Mouse (Mus musculus) midbrain, embryonic 15.5 days (tissue): Measurements from ENCODE around the gene Map3k3. TPM values are rescaled to one million over a fixed set of nuclear protein-coding genes. Genes with fewer than 3 reads are reported as not detected.
A peak's percentile ranks its signal among the peaks of the same experiment; 100 is the strongest.
"Not testable (repeated sequence)": the region's sequence is repeated elsewhere in the genome, so short reads cannot be mapped to it uniquely, and the experiment has no call there.

Experiments used
- ATAC-seq: fragments of 200-750 bp; cut with Nextera tagmentation; replicated peaks from 2 replicates; pipeline ENCODE4 v1.8.0; 2017; ENCODE audit warnings: moderate TSS enrichment
- H3K27ac ChIP-seq: fragments of 300-500 bp; sonication (generic); 2 replicates; pipeline ENCODE4 v1.5.1; 2015; ENCODE audit warnings: mild to moderate bottlenecking, inconsistent platforms
- H3K27me3 ChIP-seq: fragments of 300-500 bp; sonication (generic); replicated peaks from 2 replicates; pipeline ENCODE4 v1.6.1; 2015; ENCODE audit warnings: inconsistent platforms
- H3K36me3 ChIP-seq: fragments of 300-500 bp; sonication (generic); replicated peaks from 2 replicates; pipeline ENCODE4 v1.6.1; 2015; ENCODE audit warnings: inconsistent platforms
- H3K4me1 ChIP-seq: fragments of 300-500 bp; sonication (generic); 2 replicates; pipeline ENCODE4 v1.6.1; 2015; ENCODE audit warnings: inconsistent platforms
- H3K4me2 ChIP-seq: fragments of 300-500 bp; sonication (generic); 2 replicates; pipeline ENCODE4 v1.6.1; 2015; ENCODE audit warnings: inconsistent platforms, mild to moderate bottlenecking, moderate library complexity
- H3K4me3 ChIP-seq: fragments of 300-500 bp; sonication (generic); 2 replicates; pipeline ENCODE4 v1.5.1; 2015; ENCODE audit warnings: mild to moderate bottlenecking, inconsistent platforms
- H3K9ac ChIP-seq: fragments of 300-500 bp; sonication (generic); 2 replicates; pipeline ENCODE4 v1.6.1; 2015; ENCODE audit warnings: mild to moderate bottlenecking, inconsistent platforms
- H3K9me3 ChIP-seq: fragments of 300-500 bp; sonication (generic); 2 replicates; pipeline ENCODE4 v1.6.1; 2016; ENCODE audit warnings: inconsistent platforms
- WGBS: fragments of 180-500 bp; shearing (Covaris S2); methylation state at CpG from one replicate; pipeline ENCODE4 v1.1.7; 2015; ENCODE audit warnings: mixed read lengths; 5-methylcytosine and 5-hydroxymethylcytosine counted together
- polyA plus RNA-seq: library from polyadenylated mRNA; unstranded; fragments of >200 nt; fragmentation: Nextera tagmentation; extraction: Ambion mirVana; gene quantifications from 2 replicates; pipeline ENCODE4 v1.2.1, GENCODE M21; 2015

The Map3k3 gene
- polyA plus RNA-seq, 1 experiment from 2014 or later = 13.7 TPM

- Histone ChIP-seq H3K27ac (no peak overlapping the region), H3K4me3 (no peak overlapping the region), H3K9me3 (no peaks in the 10 kb centered on the region), H3K27me3 (no peaks in the 10 kb centered on the region), H3K36me3 (no peaks in the 10 kb centered on the region), H3K4me1 (peaks cover 12% of the 10 kb centered on the region), H3K9ac (no peak overlapping the region), H3K4me2 (no peak overlapping the region)
- 94% methylated on average over 3 of the region's 3 CpGs for whole genome bisulfite sequencing
- no peak for ATAC-seq
These were observed 107.3 kb downstream of the Map3k3 start for GRCm38 (mm10) chr11:106191716-106192115.

GRCm38 (mm10) chr11:106192241-106192640 lies 107.8 kb downstream of the Map3k3 start:
- WGBS = 92% methylated on average over 5 of the region's 5 CpGs
- ATAC-seq = no peak
- no peak overlapping the region for H3K9ac ChIP-seq
- no peaks in the 10 kb centered on the region for H3K27me3 ChIP-seq
- peak overlapping the region; percentile 56 for H3K4me2 ChIP-seq
- H3K36me3 ChIP-seq = peaks cover 1% of the 10 kb centered on the region; the same call in 1 of the 2 replicates
- no peak overlapping the region for H3K27ac ChIP-seq
- H3K4me3 ChIP-seq = peak overlapping the region; percentile 57; the same call in 1 of the 2 replicates
- H3K9me3 ChIP-seq = no peaks in the 10 kb centered on the region
- H3K4me1 ChIP-seq = peaks cover 12% of the 10 kb centered on the region

DNA sequence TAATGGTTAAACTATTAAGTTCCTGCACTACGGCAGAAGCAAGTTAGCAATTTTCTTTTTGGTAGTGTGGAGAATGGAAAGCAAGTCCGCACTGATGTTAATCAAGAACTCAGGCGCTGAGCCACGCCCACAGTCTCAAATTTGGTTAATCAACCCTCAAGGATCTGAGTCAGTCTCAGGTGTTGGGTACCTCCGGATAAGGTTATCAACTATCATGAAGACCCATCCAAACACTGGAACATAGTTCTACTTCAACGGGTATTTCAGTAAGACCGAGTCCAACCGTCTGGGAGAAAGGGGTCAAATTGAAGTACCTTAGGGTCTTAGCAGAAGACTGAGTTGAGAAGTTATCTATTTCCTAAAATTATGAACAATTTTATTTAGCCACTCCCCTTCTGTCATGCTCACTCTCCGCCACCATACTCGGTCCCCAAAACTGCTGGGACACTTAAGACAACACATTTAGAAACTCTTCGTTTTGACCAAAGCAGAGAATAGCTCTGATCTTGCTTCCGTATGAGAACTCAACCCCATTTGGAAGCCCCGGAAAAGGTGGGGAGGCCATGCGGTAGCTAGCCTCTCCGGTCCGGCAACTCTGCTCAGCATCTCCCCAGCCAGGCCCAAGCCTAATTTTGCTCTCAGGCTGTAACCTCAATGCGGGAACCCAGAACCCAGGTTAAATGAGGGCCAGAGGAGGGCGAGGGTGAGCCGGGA lies 108.4 kb downstream of the Map3k3 start:
- ATAC-seq = peak; percentile 80; the same call in 1 of the 2 replicates
- Histone ChIP-seq H3K4me1 (peaks cover 12% of the 10 kb centered on the region), H3K4me2 (peak overlapping the region; percentile 56), H3K9me3 (no peaks in the 10 kb centered on the region), H3K27me3 (no peaks in the 10 kb centered on the region), H3K4me3 (peak overlapping the region; percentile 57), H3K36me3 (peaks cover 7% of the 10 kb centered on the region), H3K9ac (peak overlapping the region; percentile 71), H3K27ac (peak overlapping the region; percentile 89)
- WGBS = 12% methylated on average over 19 of the region's 19 CpGs

DNA sequence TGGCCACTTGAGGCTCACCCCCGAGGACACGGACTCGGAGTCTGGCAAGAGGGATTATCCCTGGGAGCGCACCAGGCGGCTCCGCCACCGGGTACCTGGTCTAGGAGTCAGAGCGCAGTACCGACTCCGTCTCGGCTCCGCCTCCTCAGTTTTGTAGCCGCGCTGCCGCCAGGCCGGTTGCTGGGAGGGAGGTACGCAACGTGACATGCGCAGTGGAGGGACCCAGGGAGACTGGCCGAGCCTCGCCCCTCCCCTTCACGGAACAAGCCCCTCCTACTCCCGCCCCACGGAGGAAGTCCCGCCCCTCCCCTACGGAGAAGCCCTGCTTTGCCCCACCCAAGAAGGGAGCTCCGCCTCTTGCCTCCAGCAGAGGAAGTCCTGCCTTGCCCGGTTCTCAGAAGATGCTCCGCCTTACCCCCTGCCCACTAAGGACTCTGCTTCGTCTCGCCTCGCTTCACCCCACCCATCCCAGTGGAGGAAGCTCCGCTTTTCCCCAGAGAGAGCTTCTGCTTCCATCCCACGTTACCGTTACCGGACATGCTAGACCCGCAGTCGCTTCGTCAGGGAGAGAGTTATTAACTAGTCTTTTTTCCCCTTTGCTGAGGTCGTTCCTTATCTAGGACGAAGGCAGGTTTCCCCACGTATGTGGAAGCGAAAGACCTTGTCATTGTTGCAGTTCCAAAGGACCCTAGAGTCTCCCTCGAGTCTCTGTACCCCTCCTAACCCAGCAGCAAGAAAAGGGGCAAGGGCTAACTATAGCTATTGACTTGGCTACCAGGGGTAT lies 109.2 kb downstream of the Map3k3 start:
- peak; percentile 96 for ATAC-seq
- peak overlapping the region; percentile 57 for H3K4me3 ChIP-seq
- no peaks in the 10 kb centered on the region for H3K9me3 ChIP-seq
- WGBS = under 1% methylated on average over 44 of the region's 44 CpGs
- H3K36me3 ChIP-seq = peaks cover 14% of the 10 kb centered on the region
- H3K4me2 ChIP-seq = peak overlapping the region; percentile 56
- peak overlapping the region; percentile 89 for H3K27ac ChIP-seq
- H3K9ac ChIP-seq = peak overlapping the region; percentile 71
- H3K4me1 ChIP-seq = peaks cover 12% of the 10 kb centered on the region
- no peaks in the 10 kb centered on the region for H3K27me3 ChIP-seq

- Histone ChIP-seq H3K4me2 (peak overlapping the region; percentile 56), H3K36me3 (peaks cover 18% of the 10 kb centered on the region), H3K27ac (peak overlapping the region; percentile 89), H3K4me1 (peaks cover 12% of the 10 kb centered on the region), H3K9me3 (no peaks in the 10 kb centered on the region), H3K27me3 (no peaks in the 10 kb centered on the region), H3K4me3 (peak overlapping the region; percentile 57), H3K9ac (peak overlapping the region; percentile 68)
- no peak for ATAC-seq
- WGBS = 50% methylated on average over 3 of the region's 3 CpGs
These were observed 109.7 kb downstream of the Map3k3 start for GRCm38 (mm10) chr11:106194155-106194541.

DNA sequence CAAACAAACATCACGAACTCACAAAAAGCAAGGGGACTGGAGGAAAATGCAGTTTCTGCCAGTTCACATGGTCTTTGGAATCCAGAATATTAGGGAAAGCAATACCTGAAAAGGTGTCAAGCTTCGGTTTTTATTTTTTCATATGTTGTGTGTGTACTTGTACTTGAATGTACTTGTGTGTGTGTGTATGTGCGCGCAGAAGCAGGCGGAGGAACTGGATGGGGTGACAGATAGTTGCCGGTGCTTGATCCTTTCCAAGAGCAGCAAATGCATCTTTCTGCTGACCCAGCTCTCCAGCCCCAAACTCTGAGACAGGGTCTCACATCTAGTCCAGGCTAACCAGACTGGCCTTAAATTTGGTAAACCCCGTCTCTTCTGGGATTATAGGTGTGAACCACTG lies 110.5 kb downstream of the Map3k3 start:
- Histone ChIP-seq H3K36me3 (peaks cover 18% of the 10 kb centered on the region), H3K27me3 (no peaks in the 10 kb centered on the region), H3K9me3 (no peaks in the 10 kb centered on the region), H3K27ac (no peak overlapping the region; the same call in 1 of the 2 replicates), H3K4me2 (no peak overlapping the region), H3K4me1 (peaks cover 12% of the 10 kb centered on the region), H3K4me3 (no peak overlapping the region), H3K9ac (no peak overlapping the region)
- no peak for ATAC-seq
- WGBS = 90% methylated on average over 7 of the region's 7 CpGs

DNA sequence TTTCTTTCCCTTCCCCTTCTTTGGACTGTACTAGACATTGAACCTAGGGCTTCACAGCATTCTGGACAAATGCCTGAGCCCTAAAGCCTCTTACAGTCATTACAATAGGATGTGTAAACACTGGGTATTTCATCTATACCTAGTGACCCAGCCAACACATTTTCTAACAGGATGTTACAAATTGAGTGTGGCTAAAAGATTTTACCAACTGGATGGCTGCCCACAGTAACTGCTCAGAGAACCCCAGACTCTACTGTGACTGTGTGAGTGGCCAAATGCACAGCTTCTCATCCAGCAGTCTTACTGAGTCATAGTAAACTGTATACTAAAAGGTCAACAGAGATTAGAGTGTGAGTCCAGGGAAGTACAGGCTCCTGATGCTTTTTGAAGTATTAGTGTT lies 110.9 kb downstream of the Map3k3 start:
- ATAC-seq = no peak

GRCm38 (mm10) chr11:106198277-106198676 lies 113.9 kb downstream of the Map3k3 start:
- WGBS = 94% methylated on average over 4 of the region's 4 CpGs
- no peaks in the 10 kb centered on the region for H3K9me3 ChIP-seq
- H3K9ac ChIP-seq = no peak overlapping the region
- H3K4me3 ChIP-seq = no peak overlapping the region
- no peak overlapping the region for H3K4me2 ChIP-seq
- no peak for ATAC-seq
- no peaks in the 10 kb centered on the region for H3K27me3 ChIP-seq
- H3K4me1 ChIP-seq = peaks cover 3% of the 10 kb centered on the region; the same call in 1 of the 2 replicates
- no peak overlapping the region for H3K27ac ChIP-seq
- H3K36me3 ChIP-seq = peaks cover 45% of the 10 kb centered on the region

More for the DNA sequence above, 110.9 kb downstream of the Map3k3 start:
- Histone ChIP-seq H3K4me3 (no peak overlapping the region), H3K27ac (no peak overlapping the region; the same call in 1 of the 2 replicates), H3K4me1 (peaks cover 12% of the 10 kb centered on the region), H3K4me2 (no peak overlapping the region), H3K27me3 (no peaks in the 10 kb centered on the region), H3K36me3 (peaks cover 18% of the 10 kb centered on the region), H3K9ac (no peak overlapping the region), H3K9me3 (no peaks in the 10 kb centered on the region)

DNA sequence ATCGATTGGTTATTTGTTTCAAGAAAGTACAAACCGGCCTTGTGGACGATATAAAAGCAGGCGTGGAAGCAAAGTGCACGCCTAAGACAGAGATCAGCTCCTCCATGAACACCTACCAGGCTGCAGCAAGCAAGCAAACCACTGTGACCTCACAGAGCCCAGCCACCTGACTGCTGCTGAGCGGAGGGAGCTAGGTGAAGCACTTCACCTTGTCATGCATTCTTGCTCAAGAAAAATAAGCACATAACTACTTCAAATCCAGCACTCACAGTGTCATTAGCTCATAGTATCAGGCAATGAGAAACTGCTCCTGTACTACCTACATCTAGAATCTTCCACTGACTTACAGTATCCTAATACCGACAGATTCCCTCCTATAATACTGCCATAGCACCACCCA lies 115.6 kb downstream of the Map3k3 start:
- H3K4me3 ChIP-seq, H3K4me1 ChIP-seq, ATAC-seq, H3K27me3 ChIP-seq, H3K9ac ChIP-seq, H3K4me2 ChIP-seq, H3K27ac ChIP-seq, H3K9me3 ChIP-seq: not testable (repeated sequence)
- 95% methylated on average over 7 of the region's 7 CpGs for WGBS
- H3K36me3 ChIP-seq = peaks cover 53% of the 10 kb centered on the region

DNA sequence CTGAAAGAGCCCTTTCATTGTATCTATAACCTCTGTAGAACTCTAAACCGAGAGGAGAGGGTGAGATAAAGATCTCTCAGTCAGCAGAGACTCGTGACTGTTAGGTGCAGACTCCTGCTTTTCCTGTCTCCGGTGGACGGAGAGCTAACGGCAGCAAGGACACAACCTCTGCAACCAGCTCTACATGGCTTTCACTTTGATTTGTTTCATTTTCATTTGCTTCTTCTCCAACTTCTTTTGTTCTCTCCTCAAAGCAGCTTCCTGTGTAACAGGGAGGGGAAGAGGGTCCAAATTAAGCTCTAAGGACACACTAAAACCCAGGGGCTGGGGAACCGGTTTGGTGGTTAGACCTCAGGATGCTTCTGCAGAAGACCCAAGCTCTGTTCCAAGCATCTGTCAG lies 116.3 kb downstream of the Map3k3 start:
- no peak overlapping the region for H3K4me3 ChIP-seq
- 91% methylated on average over 6 of the region's 6 CpGs for WGBS
- ATAC-seq = no peak
- H3K27ac ChIP-seq = no peak overlapping the region
- H3K27me3 ChIP-seq = no peaks in the 10 kb centered on the region
- H3K4me1 ChIP-seq = no peaks in the 10 kb centered on the region
- no peaks in the 10 kb centered on the region for H3K9me3 ChIP-seq
- H3K4me2 ChIP-seq = no peak overlapping the region
- no peak overlapping the region for H3K9ac ChIP-seq
- peaks cover 60% of the 10 kb centered on the region for H3K36me3 ChIP-seq

GRCm38 (mm10) chr11:106201337-106202122 lies 117.1 kb downstream of the Map3k3 start:
- WGBS = 94% methylated on average over 19 of the region's 19 CpGs
- peaks cover 66% of the 10 kb centered on the region for H3K36me3 ChIP-seq

GRCm38 (mm10) chr11:106202123-106202465 lies 117.7 kb downstream of the Map3k3 start, which contains the start of gene Strada:
Gene Strada (minus strand): TSS chr11:106202168.
- Histone ChIP-seq H3K36me3 (peaks cover 70% of the 10 kb centered on the region), H3K27me3 (no peaks in the 10 kb centered on the region), H3K4me2 (no peak within 1 kb of the TSS), H3K9ac (no peak within 1 kb of the TSS), H3K9me3 (no peaks in the 10 kb centered on the region), H3K27ac (no peak within 1 kb of the TSS), H3K4me3 (no peak within 1 kb of the TSS), H3K4me1 (no peaks in the 10 kb centered on the region)
- 82% methylated on average over 5 of the region's 5 CpGs for WGBS
- ATAC-seq = no peak

More at GRCm38 (mm10) chr11:106201337-106202122, 117.1 kb downstream of the Map3k3 start:
- Histone ChIP-seq H3K4me1 (no peaks in the 10 kb centered on the region), H3K9ac (no peak overlapping the region), H3K27me3 (no peaks in the 10 kb centered on the region), H3K4me2 (no peak overlapping the region), H3K27ac (no peak overlapping the region), H3K4me3 (no peak overlapping the region), H3K9me3 (no peaks in the 10 kb centered on the region)
- no peak for ATAC-seq
